Mouse (Mus musculus) CH12.LX (cell line): ENCODE data around the gene Bnipl. TPM values are rescaled to one million over a fixed set of nuclear protein-coding genes. Genes with fewer than 3 reads are reported as not detected.

Experiments used
- DNase-seq: peaks from one replicate; pipeline ENCODE4 v3.0.0-alpha.2; 2013; ENCODE audit errors: extremely low read depth
- H3K27ac ChIP-seq: 2 replicates; pipeline ENCODE4 v1.5.1; 2012; ENCODE audit warnings: low read depth, mild to moderate bottlenecking, control low read depth, moderate library complexity; ENCODE audit not compliant: insufficient read depth
- H3K27me3 ChIP-seq: replicated peaks from 2 replicates; pipeline ENCODE3; 2012; ENCODE audit warnings: inconsistent platforms
- H3K36me3 ChIP-seq, 2 experiments: replicated peaks in 1 of 2; 2 replicates each; pipeline versions ENCODE3 to v1.6.1; 2012; ENCODE audit warnings: inconsistent platforms in 1 of 2, low read length in 1 of 2, mild to moderate bottlenecking in 1 of 2, mixed read lengths in 1 of 2, moderate library complexity in 1 of 2; ENCODE audit not compliant: control insufficient read depth in 1 of 2, insufficient read depth in 1 of 2
- H3K4me1 ChIP-seq, 2 experiments: 2 replicates each; pipeline ENCODE4 v1.6.1; 2012; ENCODE audit warnings: inconsistent platforms in 1 of 2, moderate library complexity in 1 of 2; ENCODE audit not compliant: insufficient read depth in 2 of 2, control insufficient read depth in 1 of 2
- H3K4me2 ChIP-seq: 2 replicates; pipeline ENCODE4 v1.6.1; 2012; ENCODE audit warnings: low read depth, mild to moderate bottlenecking, control low read depth; ENCODE audit not compliant: poor library complexity, insufficient read depth, severe bottlenecking
- H3K4me3 ChIP-seq, 3 experiments: fragments of 150-350 bp in 1 of 3; sonication (generic) in 1 of 3; replicated peaks in 1 of 3; 2 replicates each; pipeline versions ENCODE3 to v1.5.1; 2011 to 2012; ENCODE audit warnings: low read depth in 2 of 3, low read length in 2 of 3, mild to moderate bottlenecking in 2 of 3, moderate library complexity in 2 of 3, control low read depth in 1 of 3, improper control_type of control experiment in 1 of 3, inconsistent platforms in 1 of 3, mixed read lengths in 1 of 3; ENCODE audit not compliant: poor library complexity in 1 of 3
- H3K79me2 ChIP-seq: replicated peaks from 2 replicates; pipeline ENCODE4 v1.6.1; 2012; ENCODE audit warnings: mild to moderate bottlenecking, moderate library complexity; ENCODE audit not compliant: control insufficient read depth, poor library complexity, insufficient read depth, severe bottlenecking; ENCODE audit errors: extremely low read depth
- H3K9ac ChIP-seq: 2 replicates; pipeline ENCODE4 v1.6.1; 2012; ENCODE audit warnings: low read depth, mild to moderate bottlenecking, control low read depth, moderate library complexity; ENCODE audit not compliant: insufficient read depth
- H3K9me3 ChIP-seq: replicated peaks from 2 replicates; pipeline ENCODE3; 2012; ENCODE audit warnings: low read length, inconsistent platforms, mixed read lengths
- E2F4 ChIP-seq: IDR thresholded peaks from 2 replicates; pipeline ENCODE4 v1.6.1; 2011; ENCODE audit warnings: low read depth, low read length, improper control_type of control experiment; ENCODE audit not compliant: insufficient replicate concordance
- ETS1 ChIP-seq: conservative IDR thresholded peaks from 2 replicates; pipeline ENCODE4 v1.6.1; 2012; ENCODE audit warnings: low read depth, mild to moderate bottlenecking, inconsistent platforms, low read length, improper control_type of control experiment, moderate library complexity
- GABPA ChIP-seq: IDR thresholded peaks from 2 replicates; pipeline ENCODE4 v1.6.1; 2012; ENCODE audit warnings: low read depth, low read length, improper control_type of control experiment, inconsistent platforms; ENCODE audit not compliant: insufficient replicate concordance
- HCFC1 ChIP-seq: IDR thresholded peaks from 2 replicates; pipeline ENCODE4 v1.6.1; 2012; ENCODE audit warnings: low read depth, mild to moderate bottlenecking, inconsistent platforms, low read length, improper control_type of control experiment
- JUN ChIP-seq: IDR thresholded peaks from 2 replicates; pipeline ENCODE4 v1.6.1; 2011; ENCODE audit warnings: low read depth, mild to moderate bottlenecking, low read length, improper control_type of control experiment, moderate library complexity; ENCODE audit not compliant: insufficient read depth
- KAT2A ChIP-seq: IDR thresholded peaks from 2 replicates; pipeline ENCODE4 v1.6.1; 2012; ENCODE audit warnings: low read length, improper control_type of control experiment, inconsistent platforms; ENCODE audit not compliant: insufficient replicate concordance
- MAZ ChIP-seq: IDR thresholded peaks from 2 replicates; pipeline ENCODE4 v1.6.1; 2012; ENCODE audit warnings: low read depth, mild to moderate bottlenecking, inconsistent platforms, low read length, improper control_type of control experiment, moderate library complexity
- MEF2A ChIP-seq: IDR thresholded peaks from 2 replicates; pipeline ENCODE4 v1.6.1; 2014; ENCODE audit warnings: low read depth, mild to moderate bottlenecking, inconsistent platforms, low read length, improper control_type of control experiment, borderline replicate concordance
- MYC ChIP-seq: IDR thresholded peaks from 2 replicates; pipeline ENCODE4 v1.6.1; 2011; ENCODE audit warnings: low read depth, mild to moderate bottlenecking, improper control_type of control experiment, low read length
- POLR2AphosphoS2 ChIP-seq: IDR thresholded peaks from 2 replicates; pipeline ENCODE4 v1.6.1; 2011; ENCODE audit warnings: low read depth, low read length, improper control_type of control experiment
- RCOR1 ChIP-seq: conservative IDR thresholded peaks from 2 replicates; pipeline ENCODE4 v1.6.1; 2012; ENCODE audit warnings: low read depth, mild to moderate bottlenecking, inconsistent platforms, low read length, improper control_type of control experiment
- SIN3A ChIP-seq: IDR thresholded peaks from 2 replicates; pipeline ENCODE4 v1.6.1; 2012; ENCODE audit warnings: low read length, improper control_type of control experiment, inconsistent platforms
- TBP ChIP-seq: conservative IDR thresholded peaks from 2 replicates; pipeline ENCODE4 v1.6.1; 2011; ENCODE audit warnings: low read depth, low read length, improper control_type of control experiment
- TCF12 ChIP-seq: IDR thresholded peaks from 2 replicates; pipeline ENCODE4 v1.6.1; 2014; ENCODE audit warnings: low read depth, mild to moderate bottlenecking, inconsistent platforms, low read length, improper control_type of control experiment
- ZNF384 ChIP-seq: IDR thresholded peaks from 2 replicates; pipeline ENCODE4 v1.6.1; 2012; ENCODE audit warnings: low read depth, low read length, improper control_type of control experiment, inconsistent platforms
- dilution Hi-C: fragments of 300-500 bp; cut with MboI; formaldehyde crosslinking; loops from 2 replicates; pipeline ENCODE4 v1.14.3; 2020; ENCODE audit warnings: low sequenced_read_pairs; ENCODE audit not compliant: extremely low pct_unique_long_range_greater_than_20kb, extremely low pct_ligation_motif_present
- in situ Hi-C: fragments of 300-500 bp; cut with MboI; formaldehyde crosslinking; loops from 3 replicates; pipeline ENCODE4 v1.14.3; 2019; ENCODE audit warnings: low sequenced_read_pairs, low pct_ligation_motif_present, low pct_unique_long_range_greater_than_20kb, mixed read lengths
- polyA plus RNA-seq: library from polyadenylated mRNA; unstranded; fragments of >175 nt; gene quantifications from 2 replicates; pipeline ENCODE4 v1.2.1, GENCODE M21; 2012; ENCODE audit warnings: low read depth; ENCODE audit not compliant: insufficient read length
- total RNA-seq, 2 experiments: library from RNA; depleted of rRNA; stranded (reverse); fragments of 300-350 nt in 1 of 2; fragments of >200 nt in 1 of 2; gene quantifications; 2 replicates each; pipeline ENCODE4 v1.2.3; 2012 to 2014

The Bnipl gene
- total and polyA plus RNA-seq, 3 experiments: 0.33 TPM; not detected in 2

DNA sequence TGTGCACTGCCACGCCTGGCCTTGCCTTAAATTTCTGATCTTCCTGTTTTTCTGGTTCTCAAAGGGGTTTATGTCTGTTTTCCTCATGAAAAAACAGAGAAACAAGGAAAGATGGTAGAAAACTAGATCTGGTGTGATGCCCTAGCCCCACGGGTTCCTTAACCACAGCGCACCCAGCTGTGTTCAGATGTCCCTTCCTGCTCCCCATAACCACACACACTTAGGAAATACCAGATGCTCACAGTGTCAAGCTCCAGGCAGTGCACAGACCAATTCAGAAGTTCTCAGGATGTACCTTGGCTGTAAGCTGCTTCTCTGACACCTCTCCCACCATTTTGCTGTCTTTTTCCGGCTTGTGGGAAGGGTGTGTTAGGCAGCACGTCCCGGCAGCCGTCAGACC lies 43.3 kb upstream of the Bnipl start:
- Histone ChIP-seq H3K79me2 (no peaks in the 10 kb centered on the region), H3K27ac (no peak overlapping the region), H3K4me3 (no peak overlapping the region), H3K4me1 (peaks cover 0 to 23% of the 10 kb centered on the region in 2 experiments; a peak in 3 of 4 replicates), H3K27me3 (no peaks in the 10 kb centered on the region), H3K36me3 (peaks cover 20 to 59% of the 10 kb centered on the region in 2 experiments), H3K9ac (no peak overlapping the region), H3K4me2 (no peak overlapping the region)
- TF ChIP-seq ZNF384: no peak
- TF ChIP-seq, all 38 proteins: peak for 0
- no peaks in the 10 kb centered on the region for H3K9me3 ChIP-seq
- in situ Hi-C loops: no loop called here
- no peak for DNase-seq
- dilution Hi-C loops: no loop called here

DNA sequence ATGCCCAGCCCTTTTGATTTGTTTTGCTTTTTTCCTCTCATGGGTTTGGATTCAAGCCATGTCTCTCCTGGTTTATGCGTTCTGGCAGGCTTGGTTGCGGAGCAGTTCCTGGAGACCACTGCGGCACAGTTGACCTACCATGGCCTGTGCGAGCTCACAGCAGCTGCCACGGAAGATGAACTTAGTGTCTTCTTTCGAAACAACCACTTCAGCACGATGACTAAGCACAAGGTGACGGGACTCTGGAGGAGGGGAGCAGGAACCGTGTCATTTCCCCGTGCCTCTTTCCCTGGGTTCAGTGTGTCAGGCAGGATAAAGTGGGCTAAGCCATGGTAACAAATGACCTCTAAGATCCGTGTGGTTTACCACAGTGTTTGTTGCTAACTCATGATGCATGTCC lies 42.5 kb upstream of the Bnipl start:
- DNase-seq: peak; percentile 18
- peaks cover 20 to 60% of the 10 kb centered on the region in 2 experiments for H3K36me3 ChIP-seq
- no peak overlapping the region for H3K4me3 ChIP-seq
- H3K27me3 ChIP-seq: no peaks in the 10 kb centered on the region
- H3K9me3 ChIP-seq: no peaks in the 10 kb centered on the region
- H3K27ac ChIP-seq: no peak overlapping the region
- H3K9ac ChIP-seq: no peak overlapping the region
- in situ Hi-C loops: no loop called here
- H3K4me1 ChIP-seq: peaks cover 0 to 23% of the 10 kb centered on the region in 2 experiments; a peak in 3 of 4 replicates
- dilution Hi-C loops: no loop called here
- no peaks in the 10 kb centered on the region for H3K79me2 ChIP-seq
- TF ChIP-seq ETS1 (0 out of 2 replicates have a peak, but pooled peaks have one; percentile 13), TBP (no peak), MAZ (no peak)
- no peak overlapping the region for H3K4me2 ChIP-seq

GRCm38 (mm10) chr3:95292899-95293298 lies 41.9 kb upstream of the Bnipl start:
- H3K79me2 ChIP-seq: no peaks in the 10 kb centered on the region
- no peak overlapping the region for H3K4me3 ChIP-seq
- peaks cover 0 to 23% of the 10 kb centered on the region in 2 experiments; a peak in 3 of 4 replicates for H3K4me1 ChIP-seq
- no peaks in the 10 kb centered on the region for H3K9me3 ChIP-seq
- in situ Hi-C loops (no loop called here), dilution Hi-C loops (no loop called here)
- DNase-seq: no peak
- H3K27ac ChIP-seq: no peak overlapping the region
- no peak overlapping the region for H3K9ac ChIP-seq
- H3K36me3 ChIP-seq: peaks cover 24 to 62% of the 10 kb centered on the region in 2 experiments
- TF ChIP-seq TBP (no peak), POLR2AphosphoS2 (no peak), RCOR1 (no peak), SIN3A (no peak), TCF12 (no peak), HCFC1 (no peak), E2F4 (no peak), MEF2A (no peak), MYC (no peak), GABPA (no peak), MAZ (no peak), JUN (no peak), KAT2A (no peak)
- H3K27me3 ChIP-seq: no peaks in the 10 kb centered on the region
- no peak overlapping the region for H3K4me2 ChIP-seq
